Mouse (Mus musculus) neural tube, embryonic 12.5 days (tissue): ENCODE measurements around the gene Ufm1. TPM values are rescaled to one million over a fixed set of nuclear protein-coding genes. Genes with fewer than 3 reads are reported as not detected.
A peak's percentile ranks its signal among the peaks of the same experiment; 100 is the strongest.

Experiments
- ATAC-seq: fragments of 200-750 bp; cut with Nextera tagmentation; 2 replicates; pipeline ENCODE4 v1.8.0; 2017; ENCODE audit warnings: low read depth, mild to moderate bottlenecking, moderate TSS enrichment, moderate library complexity; ENCODE audit not compliant: low FRiP score
- H3K27ac ChIP-seq: fragments of 300-500 bp; sonication (generic); 2 replicates; pipeline ENCODE4 v1.5.1; 2016
- H3K27me3 ChIP-seq: fragments of 300-500 bp; sonication (generic); replicated peaks from 2 replicates; pipeline ENCODE4 v1.6.1; 2016; ENCODE audit warnings: mild to moderate bottlenecking
- H3K36me3 ChIP-seq: fragments of 300-500 bp; sonication (generic); 2 replicates; pipeline ENCODE4 v1.6.1; 2016; ENCODE audit warnings: mild to moderate bottlenecking
- H3K4me1 ChIP-seq: fragments of 300-500 bp; sonication (generic); 2 replicates; pipeline ENCODE4 v1.6.1; 2016
- H3K4me2 ChIP-seq: fragments of 300-500 bp; sonication (generic); replicated peaks from 2 replicates; pipeline ENCODE4 v1.6.1; 2016; ENCODE audit warnings: mild to moderate bottlenecking
- H3K4me3 ChIP-seq: fragments of 300-500 bp; sonication (generic); 2 replicates; pipeline ENCODE4 v1.5.1; 2016
- H3K9ac ChIP-seq: fragments of 300-500 bp; sonication (generic); 2 replicates; pipeline ENCODE4 v1.6.1; 2016; ENCODE audit warnings: mild to moderate bottlenecking
- H3K9me3 ChIP-seq: fragments of 300-500 bp; sonication (generic); 2 replicates; pipeline ENCODE4 v1.6.1; 2016; ENCODE audit warnings: mild to moderate bottlenecking
- WGBS: fragments of 180-500 bp; shearing (Covaris S2); methylation state at CpG from one replicate; pipeline ENCODE4 v1.1.7; 2016; 5-methylcytosine and 5-hydroxymethylcytosine counted together
- polyA plus RNA-seq: library from polyadenylated mRNA; unstranded; fragments of >200 nt; fragmentation: Nextera tagmentation; extraction: Ambion mirVana; gene quantifications from 2 replicates; pipeline ENCODE4 v1.2.1, GENCODE M21; 2016

The Ufm1 gene
- polyA plus RNA-seq = 90.7 and 102 TPM in 2 replicates

DNA sequence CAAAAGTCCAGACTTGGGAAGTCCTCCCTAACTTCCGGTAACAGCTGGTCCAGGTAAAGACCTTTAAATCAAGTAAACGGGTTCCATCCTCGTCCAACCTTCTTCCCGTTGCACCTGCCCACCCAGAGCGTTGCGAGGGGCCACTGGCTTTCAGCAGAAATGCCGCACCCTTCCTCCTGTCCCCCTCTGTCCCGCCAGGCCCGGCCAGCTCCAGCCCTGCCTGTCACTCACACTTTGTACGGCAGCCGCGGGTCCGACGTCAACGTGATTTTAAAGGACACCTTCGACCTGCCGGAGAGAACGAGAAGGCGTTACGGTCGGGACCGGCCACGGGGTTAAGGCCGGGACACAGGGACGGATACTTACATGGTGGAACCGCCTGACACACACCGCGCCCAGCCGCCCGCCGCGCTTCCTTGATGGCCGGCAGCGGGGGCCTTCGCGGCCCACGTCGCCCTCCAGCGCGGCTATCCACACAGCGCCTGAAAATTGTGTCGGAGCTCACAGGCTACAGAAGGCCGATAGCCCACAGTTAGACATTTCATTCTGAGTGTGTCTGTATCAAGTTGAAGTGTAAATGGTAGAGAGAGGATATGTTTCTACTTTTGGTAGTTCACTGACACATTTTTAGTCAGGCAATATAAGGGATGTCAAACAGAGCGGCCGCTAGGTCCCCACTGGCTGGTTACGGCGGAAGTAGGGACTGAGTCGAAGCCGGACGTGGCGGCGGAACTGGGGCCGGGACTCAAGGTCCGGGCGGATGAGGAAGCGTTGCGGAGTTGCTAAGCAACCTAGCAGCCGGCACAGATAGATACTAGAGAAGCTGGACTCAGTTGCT, at the start of gene Ufm1:
Gene Ufm1, minus strand, starts transcription at position 448 of the 838 bp plus-strand sequence.
- peaks cover 28% of the 10 kb centered on the region for H3K36me3 ChIP-seq
- H3K9ac ChIP-seq = peak within 1 kb of the TSS; percentile 73
- H3K27ac ChIP-seq = no peak within 1 kb of the TSS
- peak within 1 kb of the TSS; percentile 82 for H3K4me3 ChIP-seq
- H3K9me3 ChIP-seq = no peaks in the 10 kb centered on the region
- ATAC-seq = peak; percentile 100
- under 1% methylated on average over 58 of the region's 58 CpGs for WGBS
- peaks cover 6% of the 10 kb centered on the region for H3K4me1 ChIP-seq
- H3K27me3 ChIP-seq = no peaks in the 10 kb centered on the region
- peak within 1 kb of the TSS; percentile 93 for H3K4me2 ChIP-seq

DNA sequence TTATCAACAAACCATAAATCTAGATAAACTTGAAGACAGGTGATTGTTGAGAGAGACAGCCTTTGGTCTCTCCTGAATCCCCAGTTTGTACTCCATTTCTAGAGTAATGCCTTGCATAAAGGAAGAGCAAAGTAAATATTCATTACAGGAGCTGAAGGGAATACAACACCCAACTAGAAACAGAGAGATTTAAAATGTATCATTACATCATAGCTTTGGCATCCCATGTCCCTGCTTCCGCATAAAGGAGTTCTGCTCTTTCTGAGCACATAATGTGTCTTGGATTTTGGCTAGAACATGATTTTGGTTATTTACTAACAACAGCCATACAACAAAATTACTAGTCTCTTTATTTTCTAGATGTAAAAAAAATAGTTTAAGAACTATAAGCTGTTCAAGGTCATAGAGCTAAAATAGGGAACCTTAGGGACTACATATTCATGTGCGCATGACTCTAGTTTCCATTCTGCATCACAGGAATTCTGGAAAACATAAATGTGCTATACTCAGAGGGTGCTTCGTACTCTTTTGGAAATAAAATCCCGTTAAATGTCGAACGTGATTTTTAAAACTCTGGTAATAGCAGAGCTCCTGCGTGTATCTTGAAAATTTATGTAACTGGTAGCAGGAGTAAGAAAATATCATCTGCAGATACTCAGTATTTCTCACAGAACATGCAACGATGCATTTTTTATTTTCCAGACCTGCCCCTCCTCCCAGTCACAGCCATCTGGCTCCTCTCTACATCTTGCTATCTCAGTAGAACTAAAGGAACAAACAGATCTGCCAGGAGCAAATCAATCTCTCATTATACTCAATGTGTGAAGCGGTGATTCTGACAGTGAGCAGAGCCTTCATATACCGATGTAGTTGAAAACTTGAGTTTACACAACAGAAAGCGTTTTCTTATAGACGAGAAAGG, 27.2 kb upstream of the Ufm1 start:
- H3K36me3 ChIP-seq = no peaks in the 10 kb centered on the region
- WGBS = 88% methylated on average over 12 of the region's 12 CpGs
- no peak for ATAC-seq
- H3K9ac ChIP-seq = no peak overlapping the region
- no peak overlapping the region for H3K27ac ChIP-seq
- no peaks in the 10 kb centered on the region for H3K4me1 ChIP-seq
- no peaks in the 10 kb centered on the region for H3K9me3 ChIP-seq
- H3K4me3 ChIP-seq = no peak overlapping the region
- no peak overlapping the region for H3K4me2 ChIP-seq
- H3K27me3 ChIP-seq = no peaks in the 10 kb centered on the region

DNA sequence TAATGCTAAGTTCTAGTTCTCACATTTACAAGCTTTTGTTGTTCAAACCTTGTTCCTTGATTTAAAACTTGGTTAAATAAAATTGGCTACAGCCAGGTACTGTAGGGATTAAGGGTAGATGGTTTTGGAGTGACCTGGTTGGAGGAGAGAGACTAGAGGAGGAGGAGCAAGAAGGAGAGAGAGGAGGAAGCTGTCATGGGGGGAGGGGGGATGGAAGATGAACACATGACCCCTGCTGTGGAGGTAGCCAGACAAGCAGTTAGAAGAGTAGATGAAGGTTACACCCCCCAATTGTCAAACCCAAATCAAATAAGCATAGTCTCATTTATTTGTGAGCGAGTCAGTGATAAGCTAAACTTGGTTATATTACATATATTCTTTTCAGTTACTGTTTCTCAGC, 8.0 kb upstream of the Ufm1 start:
- H3K4me2 ChIP-seq = no peak overlapping the region
- H3K9me3 ChIP-seq = no peaks in the 10 kb centered on the region
- no peak overlapping the region for H3K9ac ChIP-seq
- H3K36me3 ChIP-seq = no peaks in the 10 kb centered on the region
- H3K27ac ChIP-seq = no peak overlapping the region
- H3K4me3 ChIP-seq = no peak overlapping the region
- H3K27me3 ChIP-seq = no peaks in the 10 kb centered on the region
- WGBS = 87% methylated on average over 1 of the region's 1 CpGs
- no peaks in the 10 kb centered on the region for H3K4me1 ChIP-seq
- no peak for ATAC-seq

DNA sequence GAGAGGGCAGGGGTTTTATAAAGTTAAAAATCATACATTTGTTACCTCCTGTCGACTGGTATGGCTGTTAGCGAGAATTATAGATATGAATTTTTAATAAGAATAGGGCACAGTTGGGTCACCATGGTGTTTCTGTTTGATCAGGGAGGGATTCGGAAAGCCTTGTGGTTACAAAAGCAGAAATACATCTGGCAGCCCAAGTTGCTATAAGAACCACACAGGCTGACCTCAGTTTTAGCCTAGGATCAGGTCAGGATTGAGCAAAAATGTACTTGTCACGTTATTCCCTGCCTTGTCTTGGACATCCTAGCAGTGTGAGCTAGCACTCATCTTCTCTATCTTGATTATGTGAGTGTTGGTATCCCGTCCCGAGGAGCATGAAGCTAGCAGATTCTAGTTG, 6.9 kb upstream of the Ufm1 start:
- Histone ChIP-seq H3K9ac (no peak overlapping the region), H3K9me3 (no peaks in the 10 kb centered on the region), H3K27me3 (no peaks in the 10 kb centered on the region), H3K27ac (no peak overlapping the region), H3K4me1 (no peaks in the 10 kb centered on the region), H3K4me3 (no peak overlapping the region), H3K36me3 (no peaks in the 10 kb centered on the region), H3K4me2 (no peak overlapping the region)
- no peak for ATAC-seq
- WGBS = 81% methylated on average over 6 of the region's 6 CpGs

DNA sequence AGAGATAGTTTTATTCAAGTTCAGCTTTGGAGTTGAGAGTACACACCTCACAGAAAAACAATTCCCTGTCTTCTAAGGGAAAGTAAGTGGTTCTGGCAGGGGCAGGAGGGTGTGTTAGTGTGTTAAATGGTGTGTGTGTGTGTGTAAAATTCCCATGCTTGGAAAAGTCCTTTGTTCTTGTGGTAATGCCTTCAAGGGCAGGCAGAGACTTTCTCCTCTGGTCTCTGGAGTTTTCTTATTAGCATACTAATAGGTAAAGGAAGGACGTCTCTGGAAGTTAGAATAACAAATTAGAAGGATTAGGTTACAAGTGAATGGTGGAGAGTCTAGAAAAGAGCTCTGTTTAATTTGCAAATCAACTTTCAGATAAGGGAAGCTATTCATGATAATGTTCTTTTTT, 5.6 kb upstream of the Ufm1 start:
- Histone ChIP-seq H3K4me1 (no peaks in the 10 kb centered on the region), H3K27me3 (no peaks in the 10 kb centered on the region), H3K4me2 (no peak overlapping the region), H3K9ac (no peak overlapping the region), H3K36me3 (no peaks in the 10 kb centered on the region), H3K9me3 (no peaks in the 10 kb centered on the region), H3K4me3 (no peak overlapping the region), H3K27ac (no peak overlapping the region)
- ATAC-seq = no peak
- 8% methylated on average over 1 of the region's 1 CpGs for WGBS

DNA sequence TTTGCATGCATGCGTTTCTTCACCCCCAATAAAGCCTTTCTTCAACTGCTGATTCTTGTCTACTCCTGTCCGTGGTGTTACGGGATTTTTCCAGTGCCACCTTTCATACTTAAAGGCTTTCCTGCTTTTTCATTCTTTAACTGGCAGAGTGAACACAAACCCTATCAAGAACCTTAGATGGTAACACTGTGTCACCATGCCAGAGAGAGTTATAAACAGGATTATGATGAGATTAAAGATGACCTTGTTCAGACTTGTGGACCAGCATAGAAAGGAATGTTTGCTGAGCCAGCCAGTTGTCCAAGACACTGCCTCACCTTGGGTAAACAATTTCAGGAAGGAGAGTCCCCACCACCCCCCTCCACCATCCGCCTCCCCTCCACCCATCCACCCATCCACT, 4.6 kb upstream of the Ufm1 start:
- H3K4me2 ChIP-seq = no peak overlapping the region
- H3K9me3 ChIP-seq = no peaks in the 10 kb centered on the region
- no peak overlapping the region for H3K9ac ChIP-seq
- no peak overlapping the region for H3K4me3 ChIP-seq
- no peak overlapping the region for H3K27ac ChIP-seq
- H3K27me3 ChIP-seq = no peaks in the 10 kb centered on the region
- H3K4me1 ChIP-seq = no peaks in the 10 kb centered on the region
- no peak for ATAC-seq
- no peaks in the 10 kb centered on the region for H3K36me3 ChIP-seq
- WGBS = 93% methylated on average over 3 of the region's 4 CpGs

DNA sequence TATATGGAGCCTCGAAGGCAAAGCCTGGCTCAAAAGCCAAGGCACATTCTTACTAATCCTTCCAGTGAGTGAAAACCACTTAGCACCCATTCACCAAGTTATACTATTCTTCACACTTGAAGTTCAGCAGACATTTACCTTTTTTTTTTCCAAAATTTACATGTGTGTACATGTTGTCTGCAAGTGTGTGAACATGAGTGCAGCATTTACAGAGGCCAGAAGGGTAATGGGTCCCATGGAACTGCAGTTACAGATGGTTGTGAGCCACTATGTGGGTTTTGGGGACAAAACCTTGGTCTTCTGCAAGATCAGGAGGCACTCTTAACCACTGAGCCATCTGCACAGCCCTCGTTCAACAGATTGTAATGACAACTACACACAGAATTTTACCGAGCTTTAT, 8.8 kb downstream of the Ufm1 start:
- no peak for ATAC-seq
- WGBS = 88% methylated on average over 3 of the region's 3 CpGs
- no peak overlapping the region for H3K27ac ChIP-seq

DNA sequence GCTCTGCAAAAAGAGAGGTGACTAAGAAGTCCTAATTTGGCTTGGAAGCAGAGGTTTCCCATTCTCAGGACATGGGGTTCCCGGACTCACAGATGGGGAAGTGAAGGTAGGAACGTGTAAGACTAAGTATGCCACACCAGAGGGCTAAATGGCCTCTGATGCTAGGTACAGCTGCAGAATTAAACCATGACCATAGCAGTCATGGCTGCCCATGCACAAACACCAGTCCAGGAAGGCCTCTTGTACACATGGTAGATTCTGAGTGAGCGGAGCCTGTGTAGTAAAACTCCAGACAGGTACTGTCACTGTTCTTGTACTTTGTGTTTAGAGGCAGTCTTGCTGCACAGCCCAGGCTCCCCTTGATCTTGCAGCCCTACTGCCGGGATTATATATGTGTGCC, 9.4 kb downstream of the Ufm1 start:
- H3K9ac ChIP-seq = no peak overlapping the region
- no peak overlapping the region for H3K4me2 ChIP-seq
- H3K9me3 ChIP-seq = no peaks in the 10 kb centered on the region
- WGBS = 88% methylated on average over 4 of the region's 4 CpGs
- H3K27ac ChIP-seq = no peak overlapping the region
- no peak overlapping the region for H3K4me3 ChIP-seq
- peaks cover 23% of the 10 kb centered on the region for H3K36me3 ChIP-seq
- no peak for ATAC-seq
- H3K4me1 ChIP-seq = no peaks in the 10 kb centered on the region
- no peaks in the 10 kb centered on the region for H3K27me3 ChIP-seq

More for the DNA sequence above, 8.8 kb downstream of the Ufm1 start:
- Histone ChIP-seq H3K36me3 (peaks cover 29% of the 10 kb centered on the region), H3K27me3 (no peaks in the 10 kb centered on the region), H3K4me3 (no peak overlapping the region), H3K9ac (no peak overlapping the region), H3K4me1 (no peaks in the 10 kb centered on the region), H3K4me2 (no peak overlapping the region), H3K9me3 (no peaks in the 10 kb centered on the region)

DNA sequence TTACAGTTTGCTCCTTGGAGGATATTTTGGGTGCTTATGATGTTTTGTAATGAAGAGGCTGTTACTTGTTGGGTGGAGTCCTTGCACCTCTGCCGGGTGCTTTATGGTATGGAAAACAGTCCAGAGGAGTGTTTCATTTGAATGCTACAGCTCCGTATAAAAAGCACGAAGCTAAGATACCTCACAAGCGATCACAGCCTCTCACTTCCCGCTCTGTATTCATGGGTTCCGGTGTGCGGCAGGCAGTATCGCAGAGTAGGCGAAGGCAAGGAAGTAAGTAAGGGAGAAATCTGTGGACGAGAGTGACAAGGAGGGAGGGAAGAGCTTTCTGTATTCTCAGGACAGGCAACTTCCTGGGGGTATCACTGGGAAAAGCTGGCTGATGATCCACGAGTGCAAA, 15.4 kb downstream of the Ufm1 start:
- Histone ChIP-seq H3K27ac (no peak overlapping the region), H3K27me3 (no peaks in the 10 kb centered on the region), H3K9me3 (no peaks in the 10 kb centered on the region), H3K9ac (no peak overlapping the region), H3K4me3 (no peak overlapping the region), H3K4me1 (no peaks in the 10 kb centered on the region), H3K36me3 (no peaks in the 10 kb centered on the region), H3K4me2 (no peak overlapping the region)
- ATAC-seq = no peak
- whole genome bisulfite sequencing = 83% methylated on average over 11 of the region's 11 CpGs

DNA sequence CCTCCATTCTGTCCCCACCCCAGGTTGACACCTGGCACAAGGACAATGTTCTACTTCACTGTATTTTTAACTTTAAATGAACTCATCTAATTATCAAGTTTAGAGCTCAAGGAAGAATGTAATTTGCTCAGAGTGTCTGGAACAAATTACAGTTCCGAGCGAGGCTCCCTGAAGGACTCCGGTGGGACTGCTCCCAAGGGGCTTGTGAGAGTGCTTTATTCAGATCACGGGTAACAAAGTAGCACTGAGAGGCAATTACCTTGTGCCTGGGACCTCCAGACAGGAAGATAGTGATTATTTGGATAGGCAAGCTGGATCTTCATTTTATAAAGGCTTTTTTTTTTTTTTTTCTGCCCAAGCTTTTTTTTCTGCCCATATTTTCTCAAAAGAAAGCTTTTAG, 15.9 kb downstream of the Ufm1 start:
- Histone ChIP-seq H3K9me3 (no peaks in the 10 kb centered on the region), H3K4me3 (no peak overlapping the region), H3K9ac (no peak overlapping the region), H3K27me3 (no peaks in the 10 kb centered on the region), H3K4me2 (no peak overlapping the region), H3K36me3 (no peaks in the 10 kb centered on the region), H3K27ac (no peak overlapping the region), H3K4me1 (no peaks in the 10 kb centered on the region)
- 56% methylated on average over 4 of the region's 4 CpGs for WGBS
- no peak for ATAC-seq

DNA sequence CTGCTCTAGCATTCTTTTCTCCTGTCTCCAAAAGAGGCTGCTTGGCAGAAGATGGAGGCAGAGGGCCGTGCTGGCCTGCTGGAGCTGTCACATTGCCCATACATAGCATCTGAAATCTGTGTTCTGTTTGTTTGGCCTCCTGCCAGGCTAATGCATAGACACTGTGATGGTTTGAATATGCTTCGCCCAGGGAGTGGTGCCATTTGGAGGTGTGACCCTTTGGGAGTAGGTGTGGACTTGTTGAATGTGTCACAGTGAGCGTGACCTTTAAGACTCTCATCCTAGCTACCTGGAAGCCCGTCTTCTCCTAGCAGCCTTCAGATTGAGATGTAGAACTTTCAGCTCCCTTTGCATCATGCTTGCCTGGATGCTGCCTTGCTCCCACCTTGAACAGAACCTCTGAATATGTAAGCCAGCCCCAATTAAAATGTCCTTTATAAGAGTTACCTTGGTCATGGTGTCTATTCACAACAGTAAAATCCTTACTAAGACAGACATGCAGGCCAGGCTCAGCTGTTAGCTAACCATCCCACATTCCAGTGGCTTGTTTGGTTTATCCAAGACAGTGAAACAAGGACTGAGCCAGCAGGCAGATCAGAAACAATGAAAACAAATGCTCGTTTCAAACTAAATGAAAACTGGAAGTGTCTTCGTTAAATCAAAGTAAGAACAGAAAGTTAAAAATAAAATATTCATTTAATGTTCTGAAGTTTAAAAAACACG, 17.3 kb downstream of the Ufm1 start:
- no peak for ATAC-seq
- WGBS = 82% methylated on average over 7 of the region's 7 CpGs

DNA sequence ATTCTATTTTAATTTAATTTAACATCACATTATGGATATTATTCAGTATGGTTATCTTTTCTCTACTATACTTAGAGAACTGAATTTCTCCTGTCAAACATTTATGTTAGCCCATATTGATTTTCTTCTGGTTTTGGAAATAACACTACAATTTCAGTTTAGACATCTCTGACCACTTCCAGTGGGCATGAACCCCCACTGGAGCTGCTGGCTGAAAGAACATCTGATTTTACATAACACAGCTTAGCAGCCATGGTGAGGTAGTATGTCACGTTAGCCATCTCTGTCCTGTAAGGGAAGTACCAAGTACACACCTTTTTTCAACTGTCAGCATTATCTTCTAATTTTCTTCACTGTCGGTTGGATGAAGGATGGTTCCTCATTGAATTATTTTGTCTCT, 18.8 kb downstream of the Ufm1 start, which contains the start of gene Gm10985:
Gene Gm10985, plus strand, starts transcription at position 301 of the 400 bp plus-strand sequence.
- 86% methylated on average over 2 of the region's 2 CpGs for WGBS
- Histone ChIP-seq H3K4me2 (no peak within 1 kb of the TSS), H3K27ac (no peak within 1 kb of the TSS), H3K9me3 (no peaks in the 10 kb centered on the region), H3K36me3 (no peaks in the 10 kb centered on the region), H3K4me3 (no peak within 1 kb of the TSS), H3K9ac (no peak within 1 kb of the TSS), H3K4me1 (no peaks in the 10 kb centered on the region), H3K27me3 (no peaks in the 10 kb centered on the region)
- no peak for ATAC-seq

More for the DNA sequence above, 17.3 kb downstream of the Ufm1 start:
- no peak overlapping the region for H3K27ac ChIP-seq
- H3K4me2 ChIP-seq = no peak overlapping the region
- H3K4me3 ChIP-seq = no peak overlapping the region
- no peaks in the 10 kb centered on the region for H3K9me3 ChIP-seq
- H3K9ac ChIP-seq = no peak overlapping the region
- no peaks in the 10 kb centered on the region for H3K36me3 ChIP-seq
- H3K27me3 ChIP-seq = no peaks in the 10 kb centered on the region
- no peaks in the 10 kb centered on the region for H3K4me1 ChIP-seq
